Mouse (Mus musculus) retina, adult 2 months (tissue): ENCODE measurements around the gene Mapt.

ENCODE experiments used
- DNase-seq: peaks from one replicate; pipeline ENCODE4 v3.0.0-alpha.2; 2012; ENCODE audit warnings: low read depth, low spot score

Mapt gene

GRCm38 (mm10) chr11:104310226-104310887, 79.2 kb downstream of the Mapt start:
- DNase-seq = no peak

- no peak for DNase-seq
Observed at GRCm38 (mm10) chr11:104311643-104312042, 80.5 kb downstream of the Mapt start.

GRCm38 (mm10) chr11:104315703-104316102, 84.5 kb downstream of the Mapt start:
- DNase-seq = peak; percentile 60

- DNase-seq = no peak
Observed at GRCm38 (mm10) chr11:104316685-104317400, 85.7 kb downstream of the Mapt start.

GRCm38 (mm10) chr11:104317631-104318030, 86.4 kb downstream of the Mapt start:
- no peak for DNase-seq

- no peak for DNase-seq
Observed at GRCm38 (mm10) chr11:104318940-104319781, 88.0 kb downstream of the Mapt start.

- no peak for DNase-seq
Observed at GRCm38 (mm10) chr11:104320511-104320910, 89.3 kb downstream of the Mapt start.

- DNase-seq = no peak
Observed at GRCm38 (mm10) chr11:104322142-104322541, 91.0 kb downstream of the Mapt start.

GRCm38 (mm10) chr11:104327462-104327861, 96.3 kb downstream of the Mapt start:
- no peak for DNase-seq

GRCm38 (mm10) chr11:104327946-104328345, 96.8 kb downstream of the Mapt start:
- DNase-seq = no peak

- DNase-seq = no peak
Observed at GRCm38 (mm10) chr11:104329185-104329926, 98.2 kb downstream of the Mapt start.

GRCm38 (mm10) chr11:104330151-104330550, 99.0 kb downstream of the Mapt start:
- DNase-seq = no peak

- no peak for DNase-seq
Observed at GRCm38 (mm10) chr11:104331208-104331607, 100.0 kb downstream of the Mapt start.

GRCm38 (mm10) chr11:104332105-104332504, 100.9 kb downstream of the Mapt start:
- DNase-seq = no peak

- DNase-seq = no peak
Observed at GRCm38 (mm10) chr11:104334115-104334514, 102.9 kb downstream of the Mapt start.

- DNase-seq = no peak
Observed at GRCm38 (mm10) chr11:104334946-104335345, 103.8 kb downstream of the Mapt start.

GRCm38 (mm10) chr11:104346931-104347330, 115.7 kb downstream of the Mapt start:
- DNase-seq = peak; percentile 16

- DNase-seq = no peak
Observed at GRCm38 (mm10) chr11:104361790-104362189, 130.6 kb downstream of the Mapt start.

GRCm38 (mm10) chr11:104362704-104363103, 131.5 kb downstream of the Mapt start:
- DNase-seq = no peak

GRCm38 (mm10) chr11:104363823-104364600, 132.8 kb downstream of the Mapt start:
- DNase-seq = no peak
